Comparison of ENCODE assay signal across 10 mouse cellular contexts in the genomic region with DNA sequence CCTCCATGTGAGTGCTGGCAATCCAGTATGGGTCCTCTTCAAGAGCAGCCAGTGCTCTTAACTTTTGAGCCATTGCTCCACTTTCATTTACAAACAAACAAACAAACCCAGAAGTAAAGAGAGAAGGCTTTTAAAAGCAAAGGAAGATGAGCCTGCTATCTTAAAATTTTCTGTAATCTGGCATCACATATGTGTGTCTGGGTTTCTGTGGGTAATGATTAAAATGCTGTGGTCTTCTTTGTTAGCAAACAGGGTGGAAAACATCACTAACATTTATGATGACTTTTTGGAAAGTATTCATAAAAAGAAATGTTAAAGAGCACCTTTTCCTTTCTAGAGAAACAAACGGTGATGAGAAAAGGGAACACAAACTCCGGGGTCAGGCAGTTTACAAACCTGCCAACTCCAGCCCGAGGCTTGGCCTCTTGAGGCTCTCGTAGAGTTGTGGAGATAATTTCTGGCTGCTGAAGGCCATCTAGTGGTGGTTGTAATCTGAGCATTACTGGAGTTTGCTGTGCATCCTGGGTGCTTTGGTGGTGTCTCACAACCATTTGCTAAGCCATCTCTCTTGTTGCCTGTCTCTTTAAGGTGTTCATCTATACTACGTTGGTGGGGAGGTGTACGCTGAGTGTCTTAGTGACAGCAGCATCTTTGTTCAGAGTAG. TPM values are rescaled to one million over a fixed set of nuclear protein-coding genes. Genes with fewer than 3 reads are reported as not detected.
DNase-seq lines count a peak whose midpoint lies in the region; ATAC-seq and TF ChIP-seq lines count a peak whose summit lies in the region.
"Had no signal": no experiment of that assay in that cellular context is flagged by ENCODE, and none has a peak within 500 bp of the region (broad histone marks: within the 10 kb centered on the region; RNA-seq: fewer than 3 reads in every experiment).

No protein-coding gene starts in this region.

- no peaks in the 10 kb centered on the region for H3K4me1 ChIP-seq in forebrain, embryonic 14.5 days (ENCODE audit: control insufficient read depth, insufficient read depth, low read length)
- no peaks in the 10 kb centered on the region for H3K4me1 ChIP-seq in forebrain, embryonic 11.5 days (replicated peaks; ENCODE audit: control insufficient read depth, insufficient read depth, low read length)
- H3K4me1 ChIP-seq in limb, embryonic 14.5 days (ENCODE audit: control insufficient read depth, insufficient read depth, low read length): no peaks in the 10 kb centered on the region
- H3K4me1 ChIP-seq in limb, embryonic 10.5 days: no peaks in the 10 kb centered on the region
- H3K4me1 ChIP-seq: lung, embryonic 15.5 days had no signal

- WGBS in forebrain, embryonic 14.5 days: 64% methylated on average over 6 of the region's 6 CpGs
- WGBS in forebrain, embryonic 11.5 days: 72% methylated on average over 6 of the region's 6 CpGs
- WGBS in limb, embryonic 14.5 days: 62% methylated on average over 6 of the region's 6 CpGs
- 76% methylated on average over 6 of the region's 6 CpGs for WGBS in limb, embryonic 10.5 days

- peak; percentile 49 for DNase-seq in forebrain, embryonic 14.5 days (ENCODE audit: low spot score)
- no peak for DNase-seq in forebrain, embryonic 11.5 days (ENCODE audit: low spot score)
- peak; percentile 42 for DNase-seq in limb, embryonic 14.5 days (ENCODE audit: low spot score)
- no peak for DNase-seq in limb, embryonic 10.5 days (ENCODE audit: low spot score)
- DNase-seq in T-cell, adult 2 months (ENCODE audit: low spot score): peak; percentile 22
- DNase-seq in heart, postnatal 10 days: peak; percentile 62 to 66
- DNase-seq in ovary, adult 18-20 months (ENCODE audit: low spot score): no peak

- no peaks in the 10 kb centered on the region for H3K9me3 ChIP-seq in forebrain, embryonic 14.5 days (replicated peaks; ENCODE audit: control insufficient read depth, low read length)
- no peaks in the 10 kb centered on the region for H3K9me3 ChIP-seq in forebrain, embryonic 11.5 days (ENCODE audit: control insufficient read depth, low read length)
- H3K9me3 ChIP-seq in limb, embryonic 14.5 days (ENCODE audit: control insufficient read depth, low read length): no peaks in the 10 kb centered on the region
- H3K9me3 ChIP-seq in limb, embryonic 10.5 days (replicated peaks): no peaks in the 10 kb centered on the region
- H3K9me3 ChIP-seq: heart, embryonic 13.5 days; lung, embryonic 15.5 days had no signal

- H3K9ac ChIP-seq in forebrain, embryonic 14.5 days (ENCODE audit: low read length): no peak overlapping the region
- no peak overlapping the region for H3K9ac ChIP-seq in forebrain, embryonic 11.5 days (ENCODE audit: low read length)
- H3K9ac ChIP-seq in limb, embryonic 14.5 days (ENCODE audit: low read depth, low read length, severe bottlenecking): no peak overlapping the region
- H3K9ac ChIP-seq: heart, embryonic 13.5 days; lung, embryonic 15.5 days had no signal

- no peak overlapping the region for H3K4me3 ChIP-seq in forebrain, embryonic 14.5 days (ENCODE audit: low read depth, low read length)
- H3K4me3 ChIP-seq in forebrain, embryonic 11.5 days (ENCODE audit: low read depth, low read length): no peak overlapping the region
- H3K4me3 ChIP-seq in limb, embryonic 14.5 days (replicated peaks; ENCODE audit: low read length): no peak overlapping the region
- no peak overlapping the region for H3K4me3 ChIP-seq in limb, embryonic 10.5 days
- H3K4me3 ChIP-seq: heart, embryonic 13.5 days; lung, embryonic 15.5 days had no signal

- intact Hi-C loops in heart, postnatal 10 days (cut with DNase I): loop anchor here (1.0 to 2.0 kb wide), 3 partner anchors 77 to 260 kb away; no protein-coding TSS in a partner anchor

- no peak for ATAC-seq in forebrain, embryonic 14.5 days
- no peak for ATAC-seq in forebrain, embryonic 11.5 days (replicated peaks; ENCODE audit: low FRiP score)
- no peak for ATAC-seq in limb, embryonic 14.5 days (ENCODE audit: low FRiP score, low read depth)
- peak; percentile 95 for ATAC-seq in megakaryocyte progenitor cell, adult 5-6 weeks (replicated peaks; ENCODE audit: poor library complexity)

- no peak overlapping the region for H3K27ac ChIP-seq in forebrain, embryonic 14.5 days (ENCODE audit: low read depth, low read length)
- no peak overlapping the region for H3K27ac ChIP-seq in forebrain, embryonic 11.5 days (ENCODE audit: low read depth, low read length)
- H3K27ac ChIP-seq in limb, embryonic 14.5 days (replicated peaks; ENCODE audit: low read depth, low read length): no peak overlapping the region
- H3K27ac ChIP-seq in limb, embryonic 10.5 days: no peak overlapping the region
- H3K27ac ChIP-seq: heart, embryonic 13.5 days; lung, embryonic 15.5 days had no signal

- H3K36me3 ChIP-seq in forebrain, embryonic 14.5 days (ENCODE audit: control insufficient read depth, insufficient read depth, low read length): peaks cover 82% of the 10 kb centered on the region
- peaks cover 13% of the 10 kb centered on the region for H3K36me3 ChIP-seq in forebrain, embryonic 11.5 days (ENCODE audit: control insufficient read depth, insufficient read depth, low read length)
- peaks cover 87% of the 10 kb centered on the region for H3K36me3 ChIP-seq in limb, embryonic 14.5 days (ENCODE audit: control insufficient read depth, insufficient read depth, low read length)
- H3K36me3 ChIP-seq in limb, embryonic 10.5 days: peaks cover 100% of the 10 kb centered on the region

- H3K27me3 ChIP-seq in forebrain, embryonic 14.5 days (replicated peaks; ENCODE audit: control insufficient read depth, insufficient read depth, low read length): no peaks in the 10 kb centered on the region
- no peaks in the 10 kb centered on the region for H3K27me3 ChIP-seq in forebrain, embryonic 11.5 days (ENCODE audit: control insufficient read depth, insufficient read depth, low read length)
- no peaks in the 10 kb centered on the region for H3K27me3 ChIP-seq in limb, embryonic 14.5 days (ENCODE audit: control insufficient read depth, insufficient read depth, low read length)
- H3K27me3 ChIP-seq in limb, embryonic 10.5 days (ENCODE audit: low read depth, poor library complexity, severe bottlenecking): no peaks in the 10 kb centered on the region
- H3K27me3 ChIP-seq: heart, embryonic 13.5 days; lung, embryonic 15.5 days had no signal

- TF ChIP-seq POLR2A in limb, embryonic 14.5 days (IDR thresholded peaks at IDR 0.05; ENCODE audit: borderline replicate concordance, extremely low read depth, insufficient read depth, insufficient read length): no peak

- H3K4me2 ChIP-seq in forebrain, embryonic 14.5 days (ENCODE audit: low read length): no peak overlapping the region
- no peak overlapping the region for H3K4me2 ChIP-seq in forebrain, embryonic 11.5 days (ENCODE audit: low read depth, low read length, severe bottlenecking)
- H3K4me2 ChIP-seq in limb, embryonic 14.5 days (replicated peaks; ENCODE audit: low read depth, low read length, severe bottlenecking): no peak overlapping the region
- H3K4me2 ChIP-seq: heart, embryonic 13.5 days; lung, embryonic 15.5 days had no signal

RNA-seq across cellular contexts. Expression of gene Gm45623, which starts 18.3 kb away (rescaled TPM):
- polyA plus RNA-seq in forebrain, embryonic 14.5 days (2014; fragmentation: Nextera tagmentation; extraction: Ambion mirVana): 0.85 and 1.1 TPM in 2 replicates
- polyA plus RNA-seq in forebrain, embryonic 11.5 days (2014; fragmentation: Nextera tagmentation; extraction: Ambion mirVana): not detected in 2 replicates
- 0.65 and 0.69 TPM in 2 replicates for polyA plus RNA-seq in limb, embryonic 14.5 days (2012; rRNA removed)
- polyA plus RNA-seq in limb, embryonic 14.5 days (2014; fragmentation: Nextera tagmentation; extraction: Ambion mirVana): 0.66 and 1.0 TPM in 2 replicates
- not detected in 2 replicates for polyA plus RNA-seq in limb, embryonic 10.5 days (2016; fragmentation: Nextera tagmentation; extraction: Ambion mirVana)
- under 1 TPM in 1 of 2 experiments, not detected in 1; 0.22 TPM for total RNA-seq in heart, postnatal 10 days (2021)
- not detected in 2 replicates for total RNA-seq in megakaryocyte progenitor cell, adult 5-6 weeks (2015)
- total RNA-seq in megakaryocyte progenitor cell, adult 5-6 weeks (2017): not detected in 2 replicates

RNA-seq across cellular contexts. Expression of gene Smad5, which starts 32.5 kb away (rescaled TPM):
- polyA plus RNA-seq in forebrain, embryonic 14.5 days (2014; fragmentation: Nextera tagmentation; extraction: Ambion mirVana): 39.7 and 45.8 TPM in 2 replicates
- 49.7 and 51.8 TPM in 2 replicates for polyA plus RNA-seq in forebrain, embryonic 11.5 days (2014; fragmentation: Nextera tagmentation; extraction: Ambion mirVana)
- 58.5 and 78.3 TPM in 2 replicates for polyA plus RNA-seq in limb, embryonic 14.5 days (2012; rRNA removed)
- 48.2 and 57.2 TPM in 2 replicates for polyA plus RNA-seq in limb, embryonic 14.5 days (2014; fragmentation: Nextera tagmentation; extraction: Ambion mirVana)
- 42.1 and 52.3 TPM in 2 replicates for polyA plus RNA-seq in limb, embryonic 10.5 days (2016; fragmentation: Nextera tagmentation; extraction: Ambion mirVana)
- 10 to 100 TPM; 44.2 to 48.9 TPM for total RNA-seq in heart, postnatal 10 days (2021)
- 58.7 and 72.0 TPM in 2 replicates for total RNA-seq in megakaryocyte progenitor cell, adult 5-6 weeks (2015)
- total RNA-seq in megakaryocyte progenitor cell, adult 5-6 weeks (2017): 22.6 and 32.3 TPM in 2 replicates

Comparison
In these comparisons a context has a peak if more than half of its experiments do, and no peak if none do; other contexts are left out.
1. DNase-seq: peak in forebrain, embryonic 14.5 days (single experiment), limb, embryonic 14.5 days (single experiment), T-cell, adult 2 months (single experiment) and heart, postnatal 10 days (2 of 2); none in forebrain, embryonic 11.5 days (single experiment), limb, embryonic 10.5 days (single experiment) and ovary, adult 18-20 months (single experiment).